Mouse (Mus musculus): ENCODE measurements around the gene Ccdc88c. TPM values are rescaled to one million over a fixed set of nuclear protein-coding genes. Genes with fewer than 3 reads are reported as not detected.

Gene Ccdc88c
- polyA plus RNA-seq, 1 experiment = 4.9 TPM

DNA sequence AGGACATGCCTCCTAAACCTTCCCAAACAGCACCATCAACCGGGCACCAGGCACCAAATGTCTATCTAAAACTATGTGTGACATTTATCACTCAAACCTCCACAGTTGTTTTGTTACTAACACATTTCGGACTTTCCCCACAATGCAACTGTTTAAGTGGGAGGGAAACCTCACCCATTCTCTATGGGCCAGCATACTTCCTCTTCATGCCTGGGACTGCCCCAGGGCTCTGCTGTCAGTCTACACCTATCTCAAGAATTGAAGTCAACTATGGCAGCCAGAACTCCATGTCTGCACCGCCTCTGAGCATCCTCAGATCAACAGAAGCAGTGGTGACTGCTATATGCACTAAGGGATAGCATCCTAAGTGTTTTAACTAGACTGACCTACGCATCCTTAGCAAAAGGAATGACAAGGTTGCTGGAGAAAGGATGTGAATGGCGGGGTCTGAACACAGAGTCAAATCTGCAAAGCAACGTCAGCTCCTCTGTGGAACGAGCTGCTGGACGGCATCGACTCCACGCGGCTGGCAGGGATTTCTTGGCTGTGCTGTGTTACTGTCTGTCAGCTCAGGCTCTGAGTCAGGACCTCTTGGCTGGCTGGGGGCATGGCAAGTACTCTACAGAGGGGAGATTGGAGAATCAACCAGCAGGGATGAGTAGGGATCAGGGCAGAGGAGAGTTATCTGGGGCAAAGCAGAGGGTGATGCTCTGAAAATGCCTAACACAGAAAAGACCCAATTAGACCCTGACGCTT, 23.0 kb downstream of the Ccdc88c start:
- H3K9me3 ChIP-seq (ENCODE audit: control insufficient read depth, low read length) = no peaks in the 10 kb centered on the region
- H3K4me1 ChIP-seq (ENCODE audit: control insufficient read depth) = peaks cover 79% of the 10 kb centered on the region
- TF ChIP-seq TAL1 (IDR thresholded peaks at IDR 0.05; ENCODE audit: low read length) = no peak
- TF ChIP-seq GATA1 (IDR thresholded peaks at IDR 0.05; ENCODE audit: low read length) = no peak
- H3K27me3 ChIP-seq (ENCODE audit: control insufficient read depth) = no peaks in the 10 kb centered on the region
- peaks cover 21% of the 10 kb centered on the region for H3K36me3 ChIP-seq (ENCODE audit: control insufficient read depth)
- H3K4me3 ChIP-seq (replicated peaks) = no peak overlapping the region

DNA sequence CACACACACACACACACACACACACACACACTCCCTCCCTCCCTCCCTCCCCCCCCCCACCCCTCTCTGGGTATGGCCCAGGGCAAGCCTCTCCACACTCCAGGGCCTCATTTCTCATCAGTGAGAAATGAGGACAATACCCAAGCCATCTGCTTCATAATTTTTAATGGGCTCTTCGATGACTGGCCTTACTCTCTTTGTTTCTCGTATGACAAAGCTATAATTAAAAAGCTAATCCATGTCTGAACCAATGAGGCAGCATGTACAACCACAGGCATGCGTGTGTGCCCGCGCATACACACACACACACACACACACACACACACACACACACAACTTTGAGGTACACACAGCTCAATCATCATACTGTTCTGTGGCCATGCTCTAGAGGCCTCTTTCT, 23.9 kb downstream of the Ccdc88c start:
- Histone ChIP-seq H3K9me3 (ENCODE audit: control insufficient read depth, low read length) (no peaks in the 10 kb centered on the region), H3K36me3 (ENCODE audit: control insufficient read depth) (peaks cover 22% of the 10 kb centered on the region), H3K27me3 (ENCODE audit: control insufficient read depth) (no peaks in the 10 kb centered on the region), H3K4me3 (replicated peaks) (no peak overlapping the region), H3K4me1 (ENCODE audit: control insufficient read depth) (peaks cover 79% of the 10 kb centered on the region)
- TF ChIP-seq TAL1 (IDR thresholded peaks at IDR 0.05; ENCODE audit: low read length) (no peak), GATA1 (IDR thresholded peaks at IDR 0.05; ENCODE audit: low read length) (no peak)

DNA sequence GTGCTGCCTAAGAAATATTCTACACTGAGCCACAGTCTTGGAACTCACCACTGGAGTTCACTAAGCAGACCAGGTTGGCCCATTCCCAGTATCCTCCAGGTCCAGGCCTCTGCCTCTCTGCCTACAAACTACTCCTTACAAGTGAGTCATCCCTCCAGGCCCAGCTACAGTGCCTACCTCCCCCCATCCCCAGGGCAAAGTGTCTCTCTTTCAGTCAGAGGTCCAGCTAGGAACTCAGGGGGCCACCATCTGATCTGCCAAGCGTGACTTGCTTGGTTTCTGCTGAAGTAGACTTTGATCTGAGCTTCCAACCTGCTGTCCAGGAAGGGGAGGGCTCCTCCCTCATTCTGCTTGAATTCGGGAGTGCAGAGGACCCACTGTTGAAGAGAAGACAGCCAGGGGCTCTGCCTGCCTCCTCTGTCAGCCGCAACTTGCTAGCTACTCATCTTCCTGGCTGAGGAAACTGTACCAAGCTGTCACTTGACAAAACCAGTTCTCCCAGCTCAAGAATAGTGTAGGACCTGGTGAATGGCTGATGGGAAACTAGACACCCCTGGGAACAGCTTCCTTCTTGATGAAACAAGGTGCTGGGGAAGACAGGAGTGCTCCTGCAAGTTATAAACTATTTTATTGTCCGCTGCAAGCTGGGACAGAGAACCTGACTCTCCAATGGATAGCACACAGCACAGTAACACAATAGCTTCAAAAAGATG, 25.9 kb downstream of the Ccdc88c start:
- H3K27me3 ChIP-seq (ENCODE audit: control insufficient read depth) = no peaks in the 10 kb centered on the region
- H3K4me3 ChIP-seq (replicated peaks) = no peak overlapping the region
- no peaks in the 10 kb centered on the region for H3K9me3 ChIP-seq (ENCODE audit: control insufficient read depth, low read length)
- peaks cover 79% of the 10 kb centered on the region for H3K4me1 ChIP-seq (ENCODE audit: control insufficient read depth)
- TF ChIP-seq GATA1 (IDR thresholded peaks at IDR 0.05; ENCODE audit: low read length) = no peak
- no peak for TF ChIP-seq TAL1 (IDR thresholded peaks at IDR 0.05; ENCODE audit: low read length)
- peaks cover 24% of the 10 kb centered on the region for H3K36me3 ChIP-seq (ENCODE audit: control insufficient read depth)

DNA sequence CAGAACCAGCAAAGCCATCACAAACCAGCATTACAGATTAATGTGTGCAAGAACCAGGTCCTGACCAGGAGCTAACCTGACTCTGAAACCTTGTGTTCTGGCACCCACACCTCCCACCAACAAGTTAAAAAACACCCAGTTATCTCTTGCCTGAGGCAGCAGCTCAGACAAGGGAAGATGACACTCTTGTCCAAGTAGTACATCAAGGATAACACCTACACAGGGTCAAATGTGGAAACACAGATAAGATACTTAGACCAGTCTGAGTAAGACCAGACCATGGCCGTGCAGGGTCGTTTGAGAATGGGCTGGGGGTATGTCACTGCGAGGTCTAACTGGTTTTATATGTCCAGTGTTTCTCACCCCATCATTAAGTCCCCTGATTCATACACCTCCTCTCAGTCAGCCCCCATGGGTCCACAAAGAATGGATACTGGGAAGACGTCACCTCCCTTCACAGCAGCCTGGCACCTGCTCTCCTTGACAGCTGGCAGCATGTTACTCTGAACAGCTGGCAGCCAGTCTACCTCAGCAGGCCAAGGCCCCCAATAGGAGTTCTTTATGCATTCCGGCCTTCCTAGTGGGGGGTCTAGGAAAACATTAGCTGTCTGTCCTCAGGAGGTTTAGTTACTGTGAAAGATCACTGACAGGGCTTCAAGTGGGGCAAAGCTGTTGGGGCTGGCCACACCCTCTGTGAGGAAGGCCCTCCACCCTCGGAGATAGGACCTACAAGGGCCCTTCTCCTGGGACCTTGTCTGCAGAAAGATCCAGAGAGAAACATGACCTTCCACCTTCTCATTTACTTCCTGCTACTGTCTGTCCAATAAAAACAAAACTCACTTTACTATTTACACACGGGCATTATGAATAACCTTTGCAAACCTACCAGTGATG, 29.5 kb downstream of the Ccdc88c start:
- no peak for TF ChIP-seq TAL1 (IDR thresholded peaks at IDR 0.05; ENCODE audit: low read length)
- no peak for TF ChIP-seq GATA1 (IDR thresholded peaks at IDR 0.05; ENCODE audit: low read length)
- peaks cover 75% of the 10 kb centered on the region for H3K4me1 ChIP-seq (ENCODE audit: control insufficient read depth)
- no peaks in the 10 kb centered on the region for H3K27me3 ChIP-seq (ENCODE audit: control insufficient read depth)
- H3K4me3 ChIP-seq (replicated peaks) = no peak overlapping the region
- H3K36me3 ChIP-seq (ENCODE audit: control insufficient read depth) = peaks cover 22% of the 10 kb centered on the region
- no peaks in the 10 kb centered on the region for H3K9me3 ChIP-seq (ENCODE audit: control insufficient read depth, low read length)

DNA sequence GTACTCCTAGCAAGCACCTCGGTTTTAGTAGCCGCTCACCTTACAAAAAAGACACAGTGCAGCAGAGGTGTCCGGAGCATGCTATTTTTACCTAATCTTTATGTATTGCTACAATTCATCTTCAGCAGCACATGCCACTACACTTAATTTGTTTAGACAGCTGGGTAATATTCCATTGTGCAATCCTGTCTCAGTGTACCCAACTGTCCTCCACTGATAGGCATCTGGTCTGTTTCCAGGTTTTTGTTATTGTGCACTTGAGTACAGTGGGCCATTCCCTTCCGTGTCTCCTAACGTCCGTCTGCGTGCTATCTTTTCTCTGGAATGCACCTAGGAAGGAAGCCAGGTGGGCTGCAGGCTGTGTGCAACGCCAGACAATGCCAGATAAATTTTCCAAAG, 30.3 kb downstream of the Ccdc88c start:
- peaks cover 23% of the 10 kb centered on the region for H3K36me3 ChIP-seq (ENCODE audit: control insufficient read depth)
- H3K4me3 ChIP-seq (replicated peaks) = no peak overlapping the region
- peaks cover 73% of the 10 kb centered on the region for H3K4me1 ChIP-seq (ENCODE audit: control insufficient read depth)
- no peak for TF ChIP-seq TAL1 (IDR thresholded peaks at IDR 0.05; ENCODE audit: low read length)
- TF ChIP-seq GATA1 (IDR thresholded peaks at IDR 0.05; ENCODE audit: low read length) = no peak
- H3K9me3 ChIP-seq (ENCODE audit: control insufficient read depth, low read length) = no peaks in the 10 kb centered on the region
- no peaks in the 10 kb centered on the region for H3K27me3 ChIP-seq (ENCODE audit: control insufficient read depth)

DNA sequence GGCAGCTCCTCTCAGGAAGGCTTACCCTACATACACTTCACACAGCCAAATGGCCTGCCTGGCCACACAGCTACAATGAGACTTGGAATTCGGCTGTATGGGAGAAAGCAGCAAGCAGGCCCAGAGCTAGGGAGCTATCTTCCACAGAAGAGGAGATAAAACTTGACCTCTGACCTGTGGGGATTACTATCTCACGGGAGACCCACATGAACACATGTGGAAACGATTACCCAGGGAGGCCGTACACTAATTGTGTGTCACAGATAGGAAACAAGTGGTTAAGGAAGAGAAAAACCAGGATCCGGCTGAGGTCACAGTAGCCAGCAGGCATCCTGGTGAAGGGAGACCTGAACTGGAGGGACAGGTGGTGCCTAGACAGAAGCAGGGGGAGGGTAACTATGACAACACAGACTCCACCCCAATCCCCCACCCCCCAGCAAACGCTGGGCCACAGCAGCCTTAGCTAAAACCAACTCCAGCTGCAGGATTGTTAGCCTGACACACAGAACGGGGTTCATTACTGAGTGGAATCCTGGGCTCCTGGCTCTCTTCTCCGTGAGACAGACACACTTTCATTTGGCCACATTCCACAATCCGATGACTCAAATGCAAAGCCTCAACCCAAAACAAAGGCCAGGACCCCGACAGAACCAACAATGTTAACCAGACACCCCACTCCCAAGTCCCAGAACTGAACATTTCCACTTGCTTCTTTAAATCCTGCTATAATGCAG, 30.9 kb downstream of the Ccdc88c start:
- H3K9me3 ChIP-seq (ENCODE audit: control insufficient read depth, low read length) = no peaks in the 10 kb centered on the region
- peaks cover 27% of the 10 kb centered on the region for H3K36me3 ChIP-seq (ENCODE audit: control insufficient read depth)
- no peak overlapping the region for H3K4me3 ChIP-seq (replicated peaks)
- H3K4me1 ChIP-seq (ENCODE audit: control insufficient read depth) = peaks cover 69% of the 10 kb centered on the region
- TF ChIP-seq TAL1 (IDR thresholded peaks at IDR 0.05; ENCODE audit: low read length) = no peak
- TF ChIP-seq GATA1 (IDR thresholded peaks at IDR 0.05; ENCODE audit: low read length) = no peak
- no peaks in the 10 kb centered on the region for H3K27me3 ChIP-seq (ENCODE audit: control insufficient read depth)

DNA sequence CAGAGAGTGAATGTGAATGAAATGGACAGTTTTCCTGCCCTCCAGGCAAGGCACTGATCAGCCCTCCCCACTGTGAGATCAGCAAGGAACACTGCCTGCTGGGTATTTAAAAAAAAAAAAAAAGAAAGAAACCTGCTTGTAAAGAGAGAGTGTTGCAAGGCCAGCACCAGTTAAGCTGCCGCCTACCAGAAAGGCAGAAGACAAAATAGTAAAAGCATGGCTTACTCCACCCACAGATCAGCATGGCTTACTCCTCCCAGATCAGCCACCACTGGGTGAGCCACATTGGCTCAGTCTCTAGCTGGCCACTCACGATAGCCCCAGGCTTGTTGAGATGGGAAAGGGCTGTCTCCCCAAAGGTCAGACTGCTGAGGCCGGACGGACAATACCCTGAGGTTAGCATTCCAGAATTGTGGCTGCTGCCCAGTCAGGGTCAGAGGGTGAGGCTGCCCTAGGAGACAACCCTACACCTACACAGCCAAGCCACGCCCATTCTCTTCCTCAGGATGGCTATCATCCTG, 32.4 kb downstream of the Ccdc88c start:
- no peaks in the 10 kb centered on the region for H3K27me3 ChIP-seq (ENCODE audit: control insufficient read depth)
- no peak overlapping the region for H3K4me3 ChIP-seq (replicated peaks)
- H3K36me3 ChIP-seq (ENCODE audit: control insufficient read depth) = peaks cover 35% of the 10 kb centered on the region
- peaks cover 58% of the 10 kb centered on the region for H3K4me1 ChIP-seq (ENCODE audit: control insufficient read depth)
- H3K9me3 ChIP-seq (ENCODE audit: control insufficient read depth, low read length) = no peaks in the 10 kb centered on the region
- TF ChIP-seq TAL1 (IDR thresholded peaks at IDR 0.05; ENCODE audit: low read length) (no peak), GATA1 (IDR thresholded peaks at IDR 0.05; ENCODE audit: low read length) (no peak)

DNA sequence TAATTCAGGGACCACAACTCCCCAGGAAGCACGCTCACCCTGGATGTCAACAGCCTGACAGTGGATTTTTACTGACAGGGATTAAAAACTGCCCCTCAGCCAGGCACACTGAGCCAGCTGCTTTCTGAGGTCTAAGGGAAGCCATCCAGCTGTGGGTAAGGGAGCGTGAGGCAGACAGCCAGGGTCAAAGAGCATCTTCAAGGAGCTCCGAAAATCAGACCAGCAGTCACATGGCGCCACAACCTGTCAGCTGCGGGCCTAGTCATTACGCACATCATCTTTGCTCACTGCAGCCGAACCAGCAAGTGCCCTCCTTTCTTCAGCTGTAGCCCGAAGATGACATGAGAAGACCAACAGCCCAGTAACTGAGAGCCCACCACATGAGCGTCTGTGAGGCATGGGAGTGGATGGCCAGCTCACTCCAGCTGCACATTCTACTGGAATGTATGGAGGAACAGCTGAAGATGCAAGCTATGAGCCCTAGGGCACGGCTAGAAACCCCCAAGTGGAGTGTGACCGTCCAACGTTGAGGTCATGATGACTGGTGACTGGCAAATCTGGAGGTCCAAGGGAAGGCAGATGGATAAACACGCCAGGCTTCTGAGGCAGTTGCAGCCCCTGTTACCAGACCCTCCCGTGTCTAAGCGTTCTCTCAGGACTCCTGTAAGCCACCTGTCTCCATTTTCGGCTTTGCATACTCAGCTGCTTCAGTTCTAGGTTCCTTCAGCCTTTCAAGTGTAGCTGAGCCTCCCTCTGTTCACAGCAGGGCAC, 33.1 kb downstream of the Ccdc88c start:
- Histone ChIP-seq H3K4me1 (ENCODE audit: control insufficient read depth) (peaks cover 51% of the 10 kb centered on the region), H3K4me3 (replicated peaks) (no peak overlapping the region), H3K9me3 (ENCODE audit: control insufficient read depth, low read length) (no peaks in the 10 kb centered on the region), H3K27me3 (ENCODE audit: control insufficient read depth) (no peaks in the 10 kb centered on the region), H3K36me3 (ENCODE audit: control insufficient read depth) (peaks cover 36% of the 10 kb centered on the region)
- no peak for TF ChIP-seq GATA1 (IDR thresholded peaks at IDR 0.05; ENCODE audit: low read length)
- no peak for TF ChIP-seq TAL1 (IDR thresholded peaks at IDR 0.05; ENCODE audit: low read length)

Data from erythroblast, embryonic 14.5 days (primary cell).